Mouse (Mus musculus) gastrocnemius, postnatal 36 days (tissue): Measurements from ENCODE around the gene Hoxa5. TPM values are rescaled to one million over a fixed set of nuclear protein-coding genes. Genes with fewer than 3 reads are reported as not detected.

Experiments
- DNase-seq, 2 experiments: peaks; one replicate each; pipeline ENCODE4 v3.0.0; 2022
- intact Hi-C: fragments of 180-260 bp; cut with DNase I; formaldehyde crosslinking; loops from one replicate; pipeline ENCODE4 v1.15.1; 2025
- total RNA-seq, 2 experiments: library from RNA; stranded (reverse); gene quantifications; 2 replicates each; pipeline ENCODE4 v1.2.3; 2021

The Hoxa5 gene
- total RNA-seq, 2 experiments from 2014 or later: 1.6 to 2.0 TPM

DNA sequence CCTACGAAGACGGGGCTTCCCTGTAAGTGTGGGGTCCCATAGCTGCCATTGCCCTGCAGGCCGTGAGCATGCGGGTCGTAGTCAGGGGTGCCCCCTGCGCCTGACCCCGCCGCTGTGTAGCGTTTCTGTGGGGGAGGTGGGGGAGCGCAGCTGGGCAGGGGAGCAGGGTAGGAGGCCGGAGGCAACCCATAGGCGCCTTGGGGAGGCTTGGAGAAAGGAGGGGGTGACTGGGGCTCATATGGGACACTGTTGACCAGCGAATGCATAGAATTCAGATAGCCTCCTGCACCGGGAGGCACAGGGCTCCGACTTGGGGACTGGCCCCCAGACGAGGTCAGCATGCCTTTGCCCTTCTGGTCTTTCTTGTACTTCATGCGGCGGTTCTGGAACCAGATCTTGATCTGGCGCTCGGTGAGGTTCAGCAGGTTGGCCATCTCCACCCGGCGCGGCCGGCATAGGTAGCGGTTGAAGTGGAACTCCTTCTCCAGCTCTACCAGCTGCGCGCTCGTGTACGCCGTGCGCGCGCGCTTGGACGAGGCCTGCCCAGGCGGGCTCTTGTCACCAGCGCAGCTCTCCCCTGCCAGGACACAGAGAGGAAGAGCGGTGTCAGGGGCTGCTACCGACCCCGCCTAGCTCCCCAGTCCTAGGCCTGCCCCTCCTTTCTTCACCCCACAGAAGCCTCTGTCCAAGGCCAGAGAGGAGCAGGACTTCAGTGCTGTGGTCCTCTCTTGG is 34.1 kb downstream of the Hoxa5 start:
- intact Hi-C loops: no loop called here

DNA sequence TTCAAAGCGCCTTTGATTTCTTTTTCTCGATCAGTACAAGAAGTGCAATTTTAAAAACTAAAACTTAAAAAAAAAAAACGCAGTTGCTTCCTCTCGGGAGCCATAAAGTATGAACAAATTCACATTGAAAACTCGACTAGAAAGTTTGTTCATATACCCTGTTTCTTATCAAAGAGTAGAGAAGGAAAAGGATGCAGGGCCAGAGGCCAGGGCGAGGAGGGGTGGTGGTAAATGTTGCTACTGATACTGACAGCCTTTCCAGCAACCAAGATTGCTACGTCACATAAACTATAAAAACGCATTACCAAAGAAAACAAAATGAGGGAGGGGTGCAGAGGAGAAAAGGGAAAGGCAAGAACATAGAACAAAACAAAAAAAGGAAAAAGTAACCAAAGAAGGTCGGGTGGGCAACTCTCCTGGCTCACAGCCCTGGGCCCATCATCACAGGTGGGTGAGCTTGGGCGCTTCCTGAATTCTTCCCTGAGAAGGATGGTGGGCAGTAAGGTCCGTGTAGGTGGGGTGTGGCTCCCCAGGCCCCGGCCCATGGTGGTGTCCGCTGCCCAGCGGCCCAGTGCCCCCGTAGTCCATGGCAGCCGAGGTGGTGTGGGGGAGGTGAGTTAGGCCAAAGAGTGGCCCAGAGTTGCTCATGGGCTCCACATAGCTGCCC is 34.8 kb downstream of the Hoxa5 start:
- no peak for DNase-seq
- intact Hi-C loops: no loop called here

More for the DNA sequence above, 34.1 kb downstream of the Hoxa5 start:
- no peak for DNase-seq

DNA sequence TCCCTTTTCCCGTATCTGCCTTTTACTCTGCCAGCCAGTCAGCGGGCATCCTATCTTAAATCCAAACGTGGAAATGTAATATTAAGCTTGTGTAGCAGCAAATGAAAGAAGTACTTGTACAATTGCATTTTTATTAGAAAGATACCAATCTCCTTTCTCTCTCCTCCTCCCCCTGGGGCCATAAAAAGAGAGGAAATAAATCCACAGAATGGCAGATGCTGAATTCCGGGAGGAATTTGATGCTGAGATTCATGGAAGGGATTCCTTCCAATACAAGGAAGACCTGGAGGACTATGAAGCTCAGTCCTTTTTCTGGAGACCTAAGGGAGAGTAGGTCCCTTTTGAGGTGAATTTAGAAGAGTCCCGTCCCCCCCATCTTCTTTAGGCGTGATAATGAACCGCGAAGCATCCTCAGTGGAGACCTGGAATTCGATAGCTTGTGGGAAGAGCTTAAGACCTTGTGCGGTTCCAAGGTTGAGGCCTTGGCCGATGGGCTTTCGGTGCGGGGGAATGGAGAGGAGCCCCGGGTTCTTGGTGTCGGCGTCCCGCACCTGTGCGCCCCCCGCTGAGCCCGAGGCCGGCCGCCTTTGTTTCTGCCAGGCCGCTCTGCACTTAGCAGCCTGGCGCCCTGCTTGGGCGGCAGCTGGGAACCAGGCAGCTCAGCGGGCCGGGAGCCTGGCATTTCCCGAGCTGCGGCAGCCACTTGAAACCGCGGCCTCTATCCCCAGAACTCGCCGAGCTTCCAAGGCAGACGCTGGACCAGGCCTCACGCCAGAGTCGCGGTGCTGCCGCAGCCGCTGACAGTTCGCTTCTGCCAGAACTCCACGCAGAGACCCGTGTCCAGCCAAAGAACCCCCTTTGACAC is 36.0 kb downstream of the Hoxa5 start:
- DNase-seq: no peak
- intact Hi-C loops: no loop called here

DNA sequence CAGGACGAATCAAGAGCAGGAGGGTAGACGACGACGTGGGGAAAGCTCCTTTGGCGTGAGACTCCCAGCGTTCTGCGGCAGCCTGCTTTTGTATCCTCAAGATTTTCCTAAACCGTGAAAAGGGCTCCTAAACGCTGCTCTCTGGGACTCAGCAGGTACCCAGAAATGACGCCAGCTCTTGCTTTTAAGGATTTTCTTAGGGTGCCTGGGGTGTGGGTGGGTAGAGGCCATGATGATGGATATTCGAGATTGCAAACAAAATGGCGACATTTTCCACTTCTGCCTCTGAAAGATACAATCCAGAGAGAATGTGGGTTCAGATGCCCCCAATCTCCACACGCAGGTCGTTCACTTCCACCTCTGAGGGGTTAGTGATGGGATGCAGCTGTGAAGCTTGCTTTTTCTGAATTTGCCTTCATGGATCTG is 36.6 kb downstream of the Hoxa5 start:
- intact Hi-C loops: no loop called here
- DNase-seq: no peak

DNA sequence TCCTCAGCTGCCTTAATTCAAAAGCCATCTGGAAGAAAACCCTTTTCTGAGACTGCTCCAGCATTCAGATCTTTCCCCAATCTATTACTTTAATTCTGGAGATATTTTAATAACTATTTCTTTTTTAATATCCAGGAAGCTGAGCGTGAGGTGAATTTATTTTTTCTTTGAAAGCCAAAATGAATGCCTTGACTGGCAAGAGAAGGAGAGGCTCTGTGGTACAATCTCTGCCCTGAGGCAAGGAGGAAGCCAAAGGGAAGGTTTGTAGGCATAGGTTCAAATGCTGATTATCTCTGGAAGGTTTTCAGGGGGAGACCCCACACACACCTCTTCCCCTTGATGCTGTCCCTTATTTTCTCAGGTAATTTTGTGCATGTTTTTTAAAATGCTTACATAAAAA is 37.2 kb downstream of the Hoxa5 start:
- no peak for DNase-seq
- intact Hi-C loops: no loop called here

DNA sequence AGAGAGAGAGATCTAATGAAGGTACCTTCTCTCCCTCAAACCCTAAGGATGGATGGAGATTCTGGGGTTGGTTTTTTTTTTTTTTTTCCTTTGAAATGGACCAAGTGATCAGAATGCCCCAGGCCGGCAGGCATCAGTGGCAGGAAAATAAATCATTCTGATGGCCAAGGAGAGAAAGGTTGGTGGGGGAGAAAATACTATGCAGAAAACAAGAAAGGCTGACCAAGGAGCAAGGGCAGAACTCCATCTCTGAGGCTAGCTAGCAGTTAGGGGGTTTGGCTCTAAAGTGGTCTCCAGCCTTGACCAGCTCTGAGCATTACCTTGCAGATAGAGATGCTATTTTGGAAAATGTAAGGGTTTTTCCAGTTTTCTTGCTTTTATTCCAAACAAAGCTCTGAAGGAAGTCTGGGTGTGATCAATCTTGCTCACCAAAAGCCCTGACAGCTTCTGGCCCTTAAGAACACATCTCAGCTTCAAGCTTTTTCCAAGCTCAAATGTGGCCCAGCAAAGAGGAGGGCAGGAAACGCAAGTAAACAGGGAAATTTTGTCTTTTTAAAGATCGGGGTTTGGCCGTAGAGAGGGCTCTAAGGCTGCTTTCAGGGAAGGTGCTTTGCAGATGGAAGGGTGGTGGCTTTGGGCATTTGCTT is 37.8 kb downstream of the Hoxa5 start:
- DNase-seq: no peak
- intact Hi-C loops: no loop called here

DNA sequence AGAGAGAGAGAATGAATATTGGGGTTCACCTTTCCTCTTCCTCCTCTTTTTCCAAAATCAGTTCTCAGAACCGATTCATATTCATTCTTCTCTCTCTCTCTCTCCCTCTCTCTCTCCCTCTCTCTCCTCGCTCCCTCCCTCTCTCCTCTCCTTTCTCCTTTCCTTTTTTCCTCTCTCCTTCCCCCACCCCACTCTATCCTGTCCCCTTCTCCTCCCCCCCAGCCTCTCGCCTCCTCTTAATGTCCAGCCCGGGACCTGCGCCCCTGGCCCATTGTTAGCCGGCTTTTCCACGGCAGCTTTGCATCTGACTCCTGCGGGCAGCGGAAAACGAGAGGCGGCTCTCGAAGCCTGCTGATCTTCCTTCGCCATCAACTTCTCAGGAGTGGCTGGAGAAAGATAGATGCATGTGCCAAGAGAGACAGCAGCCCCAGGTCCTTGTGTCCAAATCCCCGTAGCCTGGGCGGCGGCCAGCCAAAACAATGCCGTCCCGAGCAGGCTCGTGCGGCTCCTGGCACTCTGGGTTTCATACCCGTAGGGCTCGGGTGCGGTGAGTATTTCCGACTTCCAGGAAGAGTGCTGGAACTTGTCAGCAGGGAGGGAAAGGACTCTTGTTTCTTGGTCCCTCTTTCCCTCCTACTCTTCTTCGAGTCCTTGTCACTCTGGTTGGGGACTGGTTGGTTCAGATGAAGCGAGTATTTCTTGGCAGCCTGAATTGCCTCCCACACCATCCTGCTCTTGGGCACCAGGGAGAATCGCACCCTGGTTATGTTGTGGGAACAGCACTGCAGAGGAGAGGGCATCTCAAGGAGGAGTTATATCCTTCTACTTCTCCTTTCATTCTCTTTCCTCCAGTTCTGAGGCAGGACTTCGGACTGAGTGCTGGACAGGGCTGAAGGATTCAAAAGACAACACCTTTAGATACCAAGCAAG is 38.7 kb downstream of the Hoxa5 start:
- intact Hi-C loops: no loop called here
- no peak for DNase-seq

DNA sequence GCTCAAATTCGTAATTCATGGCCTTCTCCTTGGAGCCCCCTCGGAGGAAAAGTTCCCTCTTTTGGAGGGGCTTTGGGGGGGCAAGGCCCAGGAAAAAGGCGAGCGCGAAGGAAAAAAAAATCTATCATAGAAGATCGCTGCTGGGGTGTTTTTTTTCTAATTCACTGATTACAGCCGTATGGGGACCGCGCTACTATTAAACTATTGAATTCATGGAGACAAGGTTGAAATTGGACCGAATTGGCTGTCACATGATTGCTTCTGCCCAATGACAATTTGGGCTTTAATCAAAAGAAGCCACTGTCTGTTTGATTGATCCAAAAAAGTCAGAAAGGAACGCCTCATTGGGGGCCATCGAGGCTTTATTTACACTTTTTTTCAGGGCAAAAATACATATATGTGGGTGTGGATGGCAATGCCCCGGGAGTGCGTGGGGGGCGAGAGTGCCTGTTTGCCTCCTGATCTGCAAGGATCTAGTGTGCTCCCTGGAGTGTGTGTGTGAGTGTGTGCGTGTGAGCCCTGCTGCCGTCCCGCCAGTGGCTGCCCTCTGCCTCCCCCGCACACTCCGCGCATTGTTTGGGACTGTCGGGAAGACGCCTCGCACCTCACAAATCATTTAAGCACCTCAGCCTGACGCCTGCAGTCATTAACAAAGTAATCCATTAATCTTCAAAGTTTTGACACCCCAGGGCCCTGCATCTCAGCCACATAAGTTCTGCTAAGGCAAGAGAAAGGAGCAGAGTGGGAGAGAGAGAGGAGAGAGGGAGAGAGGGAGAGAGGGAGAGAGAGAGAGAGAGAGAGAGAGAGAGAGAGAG is 39.6 kb downstream of the Hoxa5 start, which contains the start of gene Hoxa2:
TSS of gene Hoxa2 (minus strand) at position 206 of the 815 bp plus-strand sequence.
- intact Hi-C loops: loop anchor here (5.0 kb wide), 1 partner anchor 42 kb away; the partner anchor contains the start of gene Hoxa6

DNA sequence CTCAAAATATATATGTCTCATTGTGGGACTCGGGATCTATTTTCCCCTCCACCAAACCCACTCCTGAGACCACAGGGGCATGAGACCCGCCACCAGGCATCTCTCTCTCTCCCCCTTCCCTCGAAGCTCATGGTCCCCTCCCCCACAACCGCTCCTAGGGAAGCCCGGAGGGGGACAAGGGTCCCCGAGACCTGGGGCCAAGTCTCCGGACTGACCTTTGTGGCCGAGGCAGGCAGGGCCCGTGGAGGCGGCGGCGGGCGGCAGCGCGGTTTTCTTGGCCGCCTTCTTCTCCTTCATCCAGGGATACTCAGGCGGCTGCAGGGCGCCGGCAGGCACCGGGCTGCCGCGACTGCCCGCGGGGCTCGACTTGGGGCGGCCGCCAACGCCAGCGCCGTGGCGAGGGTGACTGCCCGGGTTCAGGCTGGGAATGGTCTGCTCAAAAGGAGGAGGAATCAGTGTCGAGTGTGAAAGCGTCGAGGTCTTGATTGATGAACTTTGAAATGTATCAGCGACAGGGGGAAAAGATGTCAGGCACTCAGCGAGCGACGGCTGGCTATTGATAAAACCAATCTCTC is 40.2 kb downstream of the Hoxa5 start:
- DNase-seq: no peak
- intact Hi-C loops: loop anchor here (5.0 kb wide), 1 partner anchor 43 kb away; the partner anchor contains the start of gene Hoxa6

More for the DNA sequence above, 39.6 kb downstream of the Hoxa5 start, which contains the start of gene Hoxa2:
- DNase-seq: no peak

DNA sequence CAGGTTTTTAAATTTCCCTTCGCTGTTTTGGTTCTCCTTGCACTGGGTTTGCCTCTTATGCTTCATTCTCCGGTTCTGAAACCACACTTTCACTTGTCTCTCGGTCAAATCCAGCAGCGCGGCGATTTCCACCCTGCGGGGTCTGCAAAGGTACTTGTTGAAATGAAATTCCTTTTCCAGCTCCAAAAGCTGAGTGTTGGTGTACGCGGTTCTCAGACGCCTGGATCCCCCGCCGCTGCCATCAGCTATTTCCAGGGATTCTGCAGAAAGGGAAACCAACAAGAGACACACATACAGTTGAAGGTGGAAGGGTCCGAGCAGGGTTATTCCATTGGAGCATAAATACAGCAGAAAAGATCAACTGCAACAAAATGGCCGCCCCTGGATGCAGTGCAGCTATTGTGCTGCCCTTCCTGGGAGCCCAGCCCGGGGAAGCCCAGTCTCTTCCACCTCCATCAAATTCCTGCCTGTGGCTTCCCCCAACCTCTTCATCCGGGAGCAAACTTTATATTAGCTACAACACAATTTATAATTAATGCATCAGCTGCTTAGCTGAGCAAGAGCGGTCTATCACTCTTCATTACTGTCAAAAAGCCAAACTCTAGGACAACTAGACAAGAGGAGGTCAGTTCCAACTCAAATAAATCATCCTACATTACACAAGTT is 40.9 kb downstream of the Hoxa5 start:
- intact Hi-C loops: loop anchor here (5.0 kb wide), 1 partner anchor 44 kb away; the partner anchor contains the start of gene Hoxa6
- DNase-seq: no peak

DNA sequence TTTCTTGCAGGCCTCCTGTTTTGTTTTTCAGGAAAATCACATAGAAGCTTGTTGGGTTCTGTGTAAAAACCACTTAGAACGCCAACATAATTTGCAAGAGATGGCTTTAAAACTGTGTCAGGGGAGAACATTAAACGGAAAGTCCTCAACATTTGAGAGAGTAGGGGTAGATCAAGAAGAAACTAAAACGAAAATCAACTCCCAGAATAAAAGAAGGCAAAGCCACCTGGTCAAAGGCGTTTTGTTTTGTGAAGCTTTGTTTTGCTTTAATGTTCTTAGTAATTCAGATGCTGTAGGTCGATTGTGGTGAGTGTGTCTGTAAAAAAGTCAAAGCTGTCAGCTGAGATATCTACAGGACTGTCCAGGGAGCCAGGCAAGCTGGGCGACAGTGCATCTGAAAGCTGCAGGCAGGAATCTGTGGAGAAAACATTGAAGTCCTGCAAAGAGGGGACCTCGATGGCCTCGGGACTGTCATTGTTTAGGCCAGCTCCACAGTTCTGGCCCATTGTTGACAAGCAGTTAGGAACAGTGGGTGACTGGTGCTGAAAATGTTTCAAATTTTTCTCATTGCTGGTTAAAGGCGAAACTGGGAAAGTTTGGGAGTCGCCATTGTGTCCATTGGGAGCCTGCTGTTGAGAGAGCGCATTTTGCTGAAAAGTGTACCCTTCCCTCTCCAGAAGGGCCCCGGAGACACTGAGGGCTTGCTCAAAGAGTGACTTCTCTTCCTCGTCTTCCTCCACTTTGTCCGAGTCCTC is 41.6 kb downstream of the Hoxa5 start:
- intact Hi-C loops: loop anchor here (5.0 kb wide), 1 partner anchor 45 kb away; the partner anchor contains the start of gene Hoxa6
- no peak for DNase-seq

DNA sequence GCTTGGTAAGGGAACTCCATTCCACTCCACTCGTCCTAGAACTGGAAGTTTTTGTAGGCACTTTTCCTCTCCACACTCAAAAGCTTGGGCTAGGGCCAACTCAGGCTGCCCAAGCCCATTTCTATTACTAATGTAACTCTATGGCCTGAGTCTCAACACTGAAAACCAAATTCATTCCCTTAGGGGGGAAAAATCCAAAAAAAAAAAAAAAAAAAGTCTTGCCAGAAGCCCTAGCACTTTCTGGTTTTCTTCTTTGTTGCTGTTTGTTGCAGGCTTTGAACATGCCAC is 42.4 kb downstream of the Hoxa5 start:
- no peak for DNase-seq
- intact Hi-C loops: loop anchor here (5.0 kb wide), 1 partner anchor 45 kb away; the partner anchor contains the start of gene Hoxa6

DNA sequence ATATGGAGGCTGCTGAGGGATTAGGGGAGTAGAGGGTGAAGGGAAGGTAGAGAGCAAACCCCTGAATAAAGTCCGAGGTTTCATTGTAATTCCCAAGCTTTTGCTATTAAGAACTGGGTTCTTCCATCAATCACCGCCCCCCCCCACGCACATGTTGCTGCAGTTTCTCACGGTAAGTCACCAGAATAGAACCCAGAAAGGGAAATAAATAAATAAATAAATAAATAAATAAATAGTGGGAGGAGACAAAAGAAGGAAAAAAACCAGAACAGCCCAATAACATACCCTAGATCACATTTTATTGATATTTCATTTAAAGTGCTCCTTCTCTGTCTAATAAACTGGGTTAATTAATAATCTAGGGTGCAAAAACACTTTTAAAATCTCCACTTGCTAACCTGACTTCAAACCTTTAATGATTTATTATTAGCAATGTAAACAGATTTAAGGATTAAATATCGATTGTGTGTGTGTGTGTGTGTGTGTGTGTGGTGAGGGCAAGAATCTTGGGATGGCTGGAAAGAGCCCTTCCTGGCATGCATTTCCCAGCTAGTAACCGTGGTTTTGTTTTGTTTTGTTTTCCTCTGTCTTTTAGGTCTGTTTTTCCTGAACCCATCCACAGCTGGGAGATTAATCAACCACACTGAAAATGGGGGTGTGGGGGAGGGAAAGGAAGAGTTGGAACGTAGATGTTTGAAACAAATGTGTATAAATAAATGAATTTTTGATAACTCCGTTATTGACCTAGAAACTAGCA is 42.9 kb downstream of the Hoxa5 start:
- no peak for DNase-seq
- intact Hi-C loops: loop anchor here (5.0 kb wide), 1 partner anchor 46 kb away; the partner anchor contains the start of gene Hoxa6

DNA sequence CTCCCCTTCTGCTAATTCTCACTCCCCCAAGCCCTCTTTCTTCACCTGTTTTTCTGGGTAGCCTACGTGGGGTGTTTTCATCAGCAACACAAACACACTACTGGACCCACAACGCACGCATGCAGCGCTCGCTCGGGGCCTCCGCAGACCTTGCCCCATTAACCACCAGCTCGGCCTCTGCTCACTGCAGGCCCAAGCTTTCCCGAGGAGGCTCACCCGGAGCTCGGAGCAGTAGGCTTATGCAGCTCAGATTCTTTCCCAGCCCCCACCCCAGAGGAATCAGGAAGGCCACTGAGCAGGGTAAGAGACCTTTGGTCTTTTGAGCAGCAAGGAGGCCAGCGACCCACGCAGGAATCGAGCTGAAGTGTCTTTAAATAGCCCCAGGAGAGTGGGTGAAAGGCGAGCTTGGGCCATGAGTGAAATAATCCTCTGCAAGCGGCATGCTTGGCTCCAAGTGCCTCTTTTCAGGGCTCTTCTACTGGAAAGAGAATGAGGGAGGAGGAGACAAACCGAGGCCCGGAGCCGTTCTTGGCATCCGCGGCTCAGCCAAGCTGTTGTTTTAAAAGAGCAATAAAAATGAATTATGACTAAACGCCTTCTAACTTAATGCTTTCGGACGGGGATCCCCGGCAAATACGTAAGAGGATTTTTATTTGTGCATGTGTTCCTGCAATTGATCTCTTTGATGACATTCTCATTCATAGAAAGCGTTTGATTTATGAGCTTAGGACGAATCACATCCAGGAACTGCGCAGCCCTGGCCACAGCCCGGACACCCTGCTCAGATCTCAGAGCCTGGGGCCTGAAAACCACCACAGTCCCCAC is 43.7 kb downstream of the Hoxa5 start:
- no peak for DNase-seq
- intact Hi-C loops: loop anchor here (5.0 kb wide), 1 partner anchor 47 kb away; the partner anchor contains the start of gene Hoxa6

DNA sequence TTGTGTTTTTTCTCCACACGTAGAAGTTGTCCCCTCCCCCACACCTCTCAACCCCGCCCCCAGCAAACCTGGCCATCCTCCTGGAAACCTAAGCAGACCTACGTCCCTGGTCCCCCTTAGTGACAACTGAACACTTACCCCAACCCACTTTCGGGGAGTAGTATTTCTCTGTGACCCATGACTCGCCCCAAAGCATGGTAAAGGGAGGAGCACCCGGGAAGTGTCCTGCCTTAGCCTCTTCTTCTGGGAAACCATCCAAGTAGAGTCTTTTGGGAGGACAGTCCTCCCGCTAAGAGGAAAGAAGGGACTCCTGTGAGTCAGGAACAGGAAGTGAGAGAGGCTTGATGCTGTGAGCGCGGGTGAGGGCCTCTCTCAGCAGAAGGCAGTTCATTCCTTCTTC is 44.4 kb downstream of the Hoxa5 start:
- no peak for DNase-seq
- intact Hi-C loops: loop anchor here (5.0 kb wide), 3 partner anchors 32 to 153 kb away; partner anchors contain the start of genes Hoxa4 and Hoxa6
